Mouse (Mus musculus) cerebellum, postnatal 36 days (tissue): Measurements from ENCODE around the gene Ncdn.

Experiments used
- DNase-seq, 2 experiments: peaks; one replicate each; pipeline ENCODE4 v3.0.0; 2021 to 2022; ENCODE audit warnings: mixed read lengths in 2 of 2

Gene Ncdn

GRCm38 (mm10) chr4:126753268-126754230 lies at the start of gene Ncdn, which contains the start of gene AU040320:
Ncdn (minus strand) TSS chr4:126753438.
AU040320 (plus strand) TSS chr4:126753544.
- DNase-seq = peak; percentile 98 to 99

- no peak for DNase-seq
Measured at GRCm38 (mm10) chr4:126802174-126802573, 48.9 kb upstream of the Ncdn start.

- DNase-seq = no peak
Measured at GRCm38 (mm10) chr4:126792341-126793102, 39.3 kb upstream of the Ncdn start.

GRCm38 (mm10) chr4:126782996-126783395 lies 29.8 kb upstream of the Ncdn start:
- peak; percentile 29 to 34 for DNase-seq

- DNase-seq = no peak
Measured at GRCm38 (mm10) chr4:126782512-126782911, 29.3 kb upstream of the Ncdn start.

- no peak for DNase-seq
Measured at GRCm38 (mm10) chr4:126781871-126782270, 28.6 kb upstream of the Ncdn start.

GRCm38 (mm10) chr4:126779826-126780775 lies 26.9 kb upstream of the Ncdn start:
- no peak for DNase-seq

- no peak for DNase-seq
Measured at GRCm38 (mm10) chr4:126779148-126779581, 25.9 kb upstream of the Ncdn start.

- no peak for DNase-seq
Measured at GRCm38 (mm10) chr4:126775182-126775581, 21.9 kb upstream of the Ncdn start.

GRCm38 (mm10) chr4:126773871-126774270 lies 20.6 kb upstream of the Ncdn start:
- no peak for DNase-seq

- no peak for DNase-seq
Measured at GRCm38 (mm10) chr4:126770831-126771230, 17.6 kb upstream of the Ncdn start.

- no peak for DNase-seq
Measured at GRCm38 (mm10) chr4:126769800-126770563, 16.7 kb upstream of the Ncdn start.

- DNase-seq = no peak
Measured at GRCm38 (mm10) chr4:126763483-126763882, 10.2 kb upstream of the Ncdn start.

- no peak for DNase-seq
Measured at GRCm38 (mm10) chr4:126762586-126763359, 9.5 kb upstream of the Ncdn start.

- no peak for DNase-seq
Measured at GRCm38 (mm10) chr4:126759435-126759834, 6.2 kb upstream of the Ncdn start.

- DNase-seq = peak in 1 of 2 experiments; percentile 30
Measured at GRCm38 (mm10) chr4:126758299-126758698, 5.1 kb upstream of the Ncdn start.

- peak; percentile 87 to 92 for DNase-seq
Measured at GRCm38 (mm10) chr4:126756766-126757165, 3.5 kb upstream of the Ncdn start.

GRCm38 (mm10) chr4:126754736-126755374 lies 1.6 kb upstream of the Ncdn start:
- no peak for DNase-seq

- DNase-seq = no peak
Measured at GRCm38 (mm10) chr4:126754231-126754611, 983 bp upstream of the Ncdn start.

GRCm38 (mm10) chr4:126752608-126753141 lies 563 bp downstream of the Ncdn start:
- DNase-seq = peak; percentile 59 to 63
